Mouse (Mus musculus) R1 (cell line): ENCODE measurements around the gene Gm10972.
"Not testable (repeated sequence)": the region's sequence is repeated elsewhere in the genome, so short reads cannot be mapped to it uniquely, and the experiment has no call there.

ENCODE experiments used
- DNase-seq: peaks from one replicate; pipeline ENCODE4 v3.0.0-alpha.2; 2018; ENCODE audit warnings: low read depth, low spot score

Gm10972 gene

DNA sequence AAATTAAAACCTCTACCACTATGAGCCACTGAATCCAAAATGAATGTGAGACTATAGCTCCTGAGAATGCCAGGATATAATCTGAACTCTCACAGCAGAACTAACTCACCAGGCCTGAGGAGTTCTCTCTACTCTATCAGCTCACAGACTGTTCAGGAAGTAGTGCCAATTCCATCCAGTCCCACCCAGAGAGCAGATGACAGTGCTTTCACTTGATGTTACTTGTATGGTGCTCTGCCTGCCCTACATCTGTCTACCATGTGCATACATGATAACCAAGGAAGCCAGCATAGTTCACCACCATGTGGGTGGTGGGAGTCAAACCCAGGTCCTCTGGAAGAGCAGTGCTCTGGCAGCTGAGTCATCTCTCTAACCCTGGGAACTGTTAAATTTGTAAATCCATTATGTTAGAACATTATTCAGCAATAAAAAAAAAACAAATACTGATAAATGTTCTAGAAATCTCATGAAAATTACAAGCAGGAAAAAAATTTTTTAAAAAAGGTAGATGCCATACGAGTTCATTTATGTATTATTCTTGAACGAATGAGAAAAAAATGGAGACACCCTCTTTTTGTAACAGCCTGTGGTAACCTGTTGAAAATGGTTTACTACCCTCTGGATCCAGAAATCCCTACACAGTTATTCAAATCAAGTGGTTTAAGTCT lies at the start of gene Gm10972:
Gene Gm10972, plus strand, starts transcription at position 618 of the 668 bp plus-strand sequence.
- DNase-seq, result not testable (repeated sequence)

DNA sequence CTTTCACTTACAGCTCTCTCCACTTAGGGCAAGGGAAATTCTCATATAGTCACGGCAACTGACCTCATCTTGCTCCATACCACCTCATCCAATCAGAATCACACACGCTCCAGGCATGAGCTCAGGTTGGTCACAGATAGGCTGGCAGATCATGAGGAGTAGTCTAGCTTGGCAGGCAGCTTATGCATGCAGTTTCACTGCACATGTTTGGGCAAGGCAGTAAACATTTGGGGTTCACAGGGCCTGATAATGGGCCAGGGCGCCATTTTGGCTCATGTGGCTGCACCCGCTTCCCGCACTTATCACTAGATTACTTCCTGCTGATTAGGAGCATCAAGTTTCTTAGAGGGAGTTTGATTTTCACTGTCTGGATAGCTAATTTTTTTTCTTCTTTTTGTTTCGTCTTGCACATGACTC lies 47.0 kb upstream of the Gm10972 start:
- no peak for DNase-seq

DNA sequence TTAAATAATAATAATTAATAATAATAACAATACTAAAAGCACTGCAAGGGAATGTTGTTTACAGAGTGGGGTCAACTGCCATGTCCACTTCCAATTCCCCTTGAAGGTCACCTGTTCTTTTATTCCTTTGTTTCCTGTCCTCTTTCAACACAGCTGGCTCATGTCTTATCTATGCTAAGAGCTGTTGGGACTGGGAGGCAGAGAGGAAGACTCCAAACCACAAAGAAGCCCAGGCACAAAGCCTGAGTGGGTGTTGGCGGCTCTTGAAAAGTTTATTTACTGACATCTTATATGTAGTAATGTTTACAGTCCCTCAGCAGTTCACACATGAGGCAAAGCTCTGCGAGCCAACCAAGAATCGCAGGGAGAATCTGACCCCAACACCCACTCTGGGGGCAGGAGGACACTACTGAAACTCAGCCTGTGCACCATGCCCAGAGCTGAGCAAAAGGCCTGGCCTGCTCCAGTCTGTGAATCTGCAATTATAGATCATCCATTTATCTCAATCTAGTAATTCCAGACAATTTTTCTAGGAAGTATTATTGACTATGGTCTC lies 45.6 kb upstream of the Gm10972 start:
- no peak for DNase-seq

DNA sequence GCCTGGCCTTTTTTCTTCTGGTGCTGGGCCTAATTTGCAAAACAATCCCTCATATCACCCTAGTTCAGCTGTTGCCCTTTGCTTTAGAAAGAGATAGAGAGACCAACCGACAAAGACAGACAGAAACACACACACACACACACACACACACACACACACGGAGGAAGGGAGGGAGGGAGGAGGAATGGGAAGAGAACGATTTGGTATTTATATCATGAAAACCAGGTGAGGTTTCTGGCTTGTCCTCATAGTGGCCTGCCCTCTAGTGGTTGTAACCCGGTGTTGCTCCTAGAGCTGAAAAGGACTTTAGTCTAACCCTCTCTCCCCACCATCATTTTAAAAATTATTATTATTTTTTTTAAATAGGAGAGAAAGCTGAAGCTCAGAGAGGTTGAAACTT lies 41.0 kb upstream of the Gm10972 start:
- DNase-seq, result peak; percentile 58

DNA sequence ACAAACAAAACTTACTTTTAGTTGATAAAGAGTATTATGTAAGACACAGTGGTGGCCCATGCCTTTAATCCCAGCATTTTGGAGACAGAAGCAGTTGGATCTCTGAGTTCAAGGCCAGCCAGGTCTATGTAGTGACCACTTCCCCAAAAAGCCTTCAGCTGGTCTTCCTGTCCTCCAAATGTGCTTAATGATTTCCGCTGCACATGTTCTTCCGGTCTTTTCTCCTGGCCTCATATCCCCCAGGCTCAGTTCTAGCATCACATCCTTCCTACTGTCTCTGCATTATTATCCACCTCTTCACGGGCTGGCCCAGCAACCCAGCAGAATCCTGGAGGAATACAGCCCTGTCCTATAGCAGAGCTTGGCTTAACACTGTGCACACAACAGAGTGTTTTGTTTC lies 33.3 kb upstream of the Gm10972 start:
- no peak for DNase-seq

DNA sequence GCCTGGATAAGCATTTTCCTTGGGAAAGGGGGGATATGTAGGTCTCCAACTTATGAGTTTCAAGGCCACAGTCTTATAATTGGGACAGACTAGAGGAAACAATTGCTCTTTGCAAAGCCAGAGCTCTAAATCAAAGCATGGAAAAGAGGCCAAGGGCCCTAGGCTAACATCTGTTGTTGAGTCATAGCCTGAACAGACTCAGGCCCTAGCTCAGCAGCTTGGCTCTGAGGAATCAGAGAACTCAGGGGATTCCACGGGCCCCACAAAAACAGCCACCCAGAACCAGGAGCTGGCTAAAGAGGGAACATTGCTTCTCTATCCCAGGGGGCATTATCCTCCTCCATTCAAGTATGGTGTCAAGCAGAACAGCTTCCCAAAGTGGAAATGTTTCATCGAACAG lies 32.3 kb upstream of the Gm10972 start:
- DNase-seq, result no peak

DNA sequence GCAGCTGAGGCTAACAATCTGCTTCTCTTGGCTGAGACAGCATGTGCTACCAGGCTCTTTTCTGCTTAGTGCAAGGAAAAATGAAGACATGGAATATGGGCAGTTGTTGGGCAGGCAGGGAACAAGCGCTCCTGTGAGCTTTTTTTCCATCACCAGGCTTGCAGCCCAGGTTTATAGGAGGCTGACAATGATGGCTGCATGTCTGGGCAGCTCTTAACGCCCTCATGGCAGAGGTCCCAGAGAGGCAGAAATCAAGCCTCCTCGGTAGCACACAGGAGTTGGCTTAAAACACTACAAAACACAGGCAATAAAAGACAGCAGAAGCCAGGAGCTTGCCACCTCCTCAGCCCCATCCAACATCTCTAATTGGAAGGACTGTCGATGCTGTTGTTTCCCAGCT lies 31.6 kb upstream of the Gm10972 start:
- DNase-seq, result no peak

DNA sequence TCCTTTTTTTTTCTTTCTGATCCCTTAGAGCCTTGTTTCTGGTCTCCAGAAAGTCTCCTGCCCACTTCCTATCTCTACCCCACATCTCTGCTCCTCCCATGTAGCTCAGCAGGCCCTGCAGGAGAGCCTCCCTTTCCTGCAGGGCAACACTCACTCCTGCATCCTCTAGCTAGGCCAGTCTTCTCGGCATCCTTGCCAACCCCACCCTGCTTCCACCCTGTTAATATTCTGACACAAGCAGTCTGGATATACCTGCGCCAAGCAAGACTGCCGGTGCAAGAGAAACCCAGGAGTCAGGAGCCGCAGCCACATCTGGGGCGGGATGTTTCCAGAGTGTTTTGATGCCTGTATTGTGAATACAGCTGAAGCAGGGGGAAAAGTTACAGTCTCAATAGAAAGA lies 31.1 kb upstream of the Gm10972 start:
- no peak for DNase-seq

DNA sequence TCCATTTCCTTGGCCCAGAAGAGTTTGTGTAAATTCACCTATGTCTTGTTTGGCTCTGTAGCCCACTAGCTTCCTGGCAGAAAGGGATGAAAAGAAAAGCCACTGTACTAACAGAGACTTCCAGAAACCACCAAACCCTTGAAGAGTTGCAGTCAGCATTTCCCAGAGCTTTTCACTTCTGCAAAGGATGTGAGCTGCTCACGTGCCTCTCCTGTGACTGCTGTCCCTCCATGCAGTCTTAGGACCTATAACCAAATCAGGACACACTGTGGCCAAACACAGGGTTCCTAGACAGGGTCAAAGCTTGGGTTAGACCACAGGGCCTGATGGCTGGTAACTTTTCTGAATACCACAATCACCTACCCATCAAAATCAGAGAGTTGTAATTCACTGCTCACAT lies 30.6 kb upstream of the Gm10972 start:
- no peak for DNase-seq

DNA sequence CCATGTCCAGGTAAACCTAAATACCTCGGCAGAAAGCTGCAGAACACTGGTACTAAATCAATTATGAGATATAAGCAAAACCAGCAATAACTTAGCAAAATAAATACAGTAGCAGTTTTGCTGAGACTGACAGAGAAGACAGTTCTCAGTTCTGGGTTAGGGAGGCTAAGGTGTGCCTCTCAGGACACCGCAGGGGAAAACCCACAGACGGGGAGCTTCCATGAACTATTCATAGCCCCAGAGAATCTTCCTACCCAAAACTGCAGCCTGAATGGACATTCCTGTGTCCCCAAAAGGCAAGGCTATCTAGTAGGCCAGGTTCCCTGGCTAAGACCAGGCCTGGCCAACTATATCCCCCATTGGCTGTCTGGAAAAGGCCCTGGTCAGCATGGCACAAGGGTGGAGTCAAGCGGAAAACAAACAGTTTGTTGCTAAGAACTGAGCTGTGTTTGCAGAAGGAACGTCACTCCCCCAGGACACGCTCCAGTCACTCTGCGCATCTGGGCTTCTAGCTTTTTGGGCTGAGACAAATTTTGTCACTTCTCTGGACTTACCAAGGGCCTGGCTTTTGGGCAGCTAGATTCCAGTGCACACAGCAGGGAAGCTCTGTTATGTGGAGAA lies 29.5 kb upstream of the Gm10972 start:
- no peak for DNase-seq

DNA sequence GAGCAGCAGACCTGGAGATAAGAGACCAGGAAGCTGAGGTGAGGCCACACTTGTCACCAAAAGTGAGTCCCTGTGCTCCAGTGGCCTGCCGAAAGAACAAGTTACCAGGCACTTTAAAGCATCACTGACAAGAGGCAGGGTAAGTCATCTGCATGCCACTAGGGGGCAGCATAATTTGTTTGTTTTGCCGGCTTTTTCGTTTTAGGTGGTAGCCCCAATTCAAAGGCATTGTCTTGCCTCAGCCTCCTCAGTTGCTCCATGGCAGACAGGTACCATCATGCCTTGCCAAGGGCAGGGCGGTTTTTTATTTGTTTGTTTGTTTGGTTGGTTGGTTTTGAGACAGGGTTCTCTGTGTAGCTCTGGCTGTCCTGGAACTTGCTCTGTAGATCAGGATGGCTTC lies 26.2 kb upstream of the Gm10972 start:
- peak; percentile 78 for DNase-seq

DNA sequence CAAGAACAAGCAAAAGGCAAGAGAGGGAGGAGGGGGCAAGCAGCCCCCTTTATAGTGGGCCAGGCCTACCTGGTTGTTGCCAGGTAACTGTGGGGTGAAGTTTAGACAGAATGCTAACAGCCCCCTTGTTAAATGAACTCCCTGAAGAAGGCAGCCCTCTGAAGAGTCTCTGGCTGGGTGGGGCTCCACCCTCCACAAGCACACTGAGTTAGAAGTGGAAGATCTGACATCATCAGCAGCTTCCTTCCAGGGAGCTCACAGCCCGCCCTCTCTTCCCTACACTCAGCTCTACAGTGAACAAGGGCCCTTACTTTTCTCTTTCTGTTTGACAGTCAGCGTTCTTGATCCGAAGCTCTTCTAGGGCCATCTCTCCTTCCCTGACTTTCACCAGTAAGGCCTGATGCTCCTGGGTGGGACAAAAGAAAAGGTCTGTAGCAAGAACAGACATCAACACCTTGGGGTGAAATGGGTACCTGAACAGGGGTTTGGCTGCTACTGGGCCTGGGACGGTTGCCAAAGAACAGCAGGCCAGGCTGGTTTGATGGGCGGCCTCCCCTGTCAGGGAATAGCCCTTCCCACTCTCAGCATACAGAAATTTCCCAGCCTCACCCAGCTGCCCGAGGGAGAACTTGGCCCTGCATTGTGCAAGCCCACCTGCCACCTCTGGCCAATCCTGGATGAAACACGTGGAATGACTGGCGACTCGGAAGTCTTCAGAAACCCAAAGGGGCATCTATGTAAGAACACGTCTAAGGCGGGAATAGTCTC lies 21.0 kb upstream of the Gm10972 start:
- no peak for DNase-seq

DNA sequence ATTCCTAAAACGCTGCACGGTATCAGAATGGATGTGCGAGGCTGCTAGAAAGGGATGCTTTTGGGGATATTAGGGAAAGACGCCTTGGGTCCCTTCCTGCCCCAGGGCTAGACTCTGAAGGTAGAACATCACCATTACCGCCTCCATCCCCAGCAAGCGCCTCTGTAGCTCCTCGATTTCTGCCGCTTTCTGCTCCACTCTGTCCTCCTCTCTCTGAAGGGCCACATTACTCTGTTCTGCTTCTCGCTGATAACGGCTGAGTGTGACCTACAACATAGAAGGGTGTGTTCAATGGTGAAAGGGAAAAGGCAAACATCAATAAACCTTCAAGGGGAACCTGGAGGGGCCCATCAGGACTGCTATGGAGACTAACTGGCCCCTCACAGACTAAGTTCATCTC lies 20.4 kb upstream of the Gm10972 start:
- DNase-seq, result no peak

DNA sequence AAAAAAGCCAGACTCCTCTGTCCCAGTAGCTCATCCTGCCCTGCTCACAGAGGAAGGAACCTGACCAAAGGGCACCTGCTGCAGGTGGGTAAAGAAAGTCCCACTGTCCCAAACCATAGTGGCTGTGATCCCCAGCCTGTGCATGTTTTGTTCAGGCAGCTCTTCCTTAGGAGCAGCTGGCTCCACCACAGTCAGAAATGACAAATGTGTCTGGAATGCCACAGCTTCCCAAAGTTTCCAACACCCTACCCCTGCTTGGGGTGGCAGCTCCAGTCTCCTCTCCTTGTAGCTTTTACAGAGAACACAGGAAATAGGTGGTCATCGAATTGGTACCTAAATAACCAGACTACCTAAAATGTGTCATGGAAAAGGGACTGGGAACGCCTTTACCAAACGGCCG lies 18.6 kb upstream of the Gm10972 start:
- no peak for DNase-seq

DNA sequence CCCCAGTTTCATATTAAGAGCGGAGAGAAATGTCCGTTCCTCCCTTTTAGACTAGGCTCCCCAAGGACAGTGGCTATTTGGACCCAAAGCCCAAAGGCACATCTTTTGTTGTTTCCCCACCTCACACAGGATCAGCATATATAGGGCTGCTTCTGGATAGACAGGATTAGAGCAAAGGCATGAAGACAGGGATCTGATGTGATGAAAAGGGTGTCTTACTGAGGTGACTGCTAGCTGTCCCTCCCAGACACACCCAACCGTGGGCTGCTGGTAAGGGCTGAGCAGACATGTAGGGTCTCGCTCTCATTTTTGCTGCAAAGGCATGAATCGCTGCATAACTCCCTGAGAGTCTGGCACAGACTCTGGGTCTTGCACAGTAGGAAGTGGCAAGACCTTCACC lies 14.2 kb upstream of the Gm10972 start:
- no peak for DNase-seq

DNA sequence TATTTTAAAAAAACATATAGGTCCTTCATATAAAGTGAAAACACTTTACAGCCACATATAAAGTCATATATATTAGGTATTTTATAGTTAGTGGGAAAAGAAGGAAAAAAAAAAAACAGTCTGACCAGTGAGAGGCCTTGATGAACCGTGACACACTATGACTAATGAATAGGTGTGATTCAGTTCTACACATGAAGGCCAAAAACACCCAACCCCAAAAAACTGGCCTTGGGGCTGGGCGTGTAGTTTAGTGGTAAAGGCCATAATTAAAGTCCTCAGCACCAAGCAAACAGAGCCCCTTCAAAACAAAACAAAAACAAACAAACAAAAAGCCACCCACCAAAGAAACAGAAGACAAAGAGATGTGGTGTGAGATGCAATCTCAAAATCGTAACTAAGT lies 13.0 kb upstream of the Gm10972 start:
- no peak for DNase-seq

DNA sequence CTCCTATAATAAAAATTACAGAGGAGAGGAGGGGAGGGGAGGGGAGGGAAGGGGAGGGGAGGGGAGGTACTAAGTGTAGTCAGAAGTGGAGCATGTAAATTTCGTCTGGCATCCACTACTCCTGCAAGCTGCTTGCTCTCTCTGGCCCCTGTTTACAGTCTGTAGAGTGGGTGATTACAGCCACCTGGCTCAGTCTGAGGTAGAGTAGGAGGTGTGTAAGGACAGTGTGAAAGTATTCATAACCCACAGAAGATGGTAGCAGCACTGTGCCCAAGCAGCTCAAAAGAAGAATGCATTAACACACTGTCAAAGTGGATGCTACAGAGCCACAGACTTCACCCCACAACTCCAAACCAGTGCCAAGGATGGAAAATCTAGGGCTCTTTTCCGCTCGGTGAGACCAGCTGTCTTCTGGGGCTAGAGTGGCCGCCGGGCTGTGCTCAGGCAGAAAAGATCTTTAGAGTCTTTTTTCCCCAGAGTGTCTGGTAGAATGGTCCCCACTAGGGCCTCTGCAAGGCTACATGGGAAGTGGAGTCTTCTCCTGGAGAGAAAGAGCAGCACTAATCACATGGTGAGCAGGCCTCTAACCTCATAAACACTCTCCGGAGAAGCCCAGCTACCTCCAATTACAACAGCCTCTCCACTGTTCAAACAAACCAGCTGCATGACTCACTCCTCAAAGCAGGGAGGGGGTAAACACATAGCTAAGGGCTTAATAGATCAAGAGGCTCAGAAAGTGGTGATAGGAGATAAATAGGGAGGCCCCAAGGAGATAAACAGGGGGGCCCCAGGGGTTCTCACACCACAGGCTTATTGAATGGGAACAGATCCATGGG lies 6.1 kb downstream of the Gm10972 start:
- DNase-seq, result no peak

DNA sequence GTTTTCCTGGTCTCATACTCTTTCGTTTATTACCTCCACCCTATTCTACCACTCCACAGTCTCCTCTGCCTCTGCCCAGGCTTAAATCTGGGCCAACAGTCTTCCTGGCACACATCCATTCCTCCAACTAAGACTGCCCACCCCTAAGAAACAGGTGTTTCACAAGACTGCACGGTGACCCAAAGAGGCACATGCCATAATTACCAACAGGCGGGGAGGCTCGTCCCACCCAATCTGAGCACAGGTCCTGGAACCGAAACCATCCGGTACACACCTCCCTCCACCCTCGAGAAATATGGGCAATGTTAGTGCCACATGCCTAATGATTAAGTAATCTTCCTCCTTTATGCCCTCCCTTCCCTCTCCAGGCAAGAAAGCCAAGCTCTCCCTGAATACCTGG lies 7.5 kb downstream of the Gm10972 start:
- no peak for DNase-seq

DNA sequence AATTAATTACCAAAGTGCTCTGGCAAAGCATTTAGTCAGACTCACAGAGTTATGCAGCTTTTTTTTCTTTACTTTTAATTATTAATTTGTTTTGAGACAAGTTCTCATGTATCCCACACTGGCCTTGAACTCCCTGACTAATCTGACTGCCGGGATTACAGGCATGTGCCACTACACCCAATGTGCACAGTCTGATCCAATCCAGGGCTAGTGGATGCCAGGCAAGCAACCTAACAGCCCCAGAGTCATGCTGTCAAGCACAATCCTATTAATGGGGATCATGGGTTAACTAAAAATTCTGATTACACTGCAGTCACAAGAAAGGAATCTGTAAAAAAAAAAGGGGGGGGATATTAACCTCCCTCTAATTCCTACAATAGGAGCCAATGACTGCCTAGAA lies 11.1 kb downstream of the Gm10972 start:
- not testable (repeated sequence) for DNase-seq

DNA sequence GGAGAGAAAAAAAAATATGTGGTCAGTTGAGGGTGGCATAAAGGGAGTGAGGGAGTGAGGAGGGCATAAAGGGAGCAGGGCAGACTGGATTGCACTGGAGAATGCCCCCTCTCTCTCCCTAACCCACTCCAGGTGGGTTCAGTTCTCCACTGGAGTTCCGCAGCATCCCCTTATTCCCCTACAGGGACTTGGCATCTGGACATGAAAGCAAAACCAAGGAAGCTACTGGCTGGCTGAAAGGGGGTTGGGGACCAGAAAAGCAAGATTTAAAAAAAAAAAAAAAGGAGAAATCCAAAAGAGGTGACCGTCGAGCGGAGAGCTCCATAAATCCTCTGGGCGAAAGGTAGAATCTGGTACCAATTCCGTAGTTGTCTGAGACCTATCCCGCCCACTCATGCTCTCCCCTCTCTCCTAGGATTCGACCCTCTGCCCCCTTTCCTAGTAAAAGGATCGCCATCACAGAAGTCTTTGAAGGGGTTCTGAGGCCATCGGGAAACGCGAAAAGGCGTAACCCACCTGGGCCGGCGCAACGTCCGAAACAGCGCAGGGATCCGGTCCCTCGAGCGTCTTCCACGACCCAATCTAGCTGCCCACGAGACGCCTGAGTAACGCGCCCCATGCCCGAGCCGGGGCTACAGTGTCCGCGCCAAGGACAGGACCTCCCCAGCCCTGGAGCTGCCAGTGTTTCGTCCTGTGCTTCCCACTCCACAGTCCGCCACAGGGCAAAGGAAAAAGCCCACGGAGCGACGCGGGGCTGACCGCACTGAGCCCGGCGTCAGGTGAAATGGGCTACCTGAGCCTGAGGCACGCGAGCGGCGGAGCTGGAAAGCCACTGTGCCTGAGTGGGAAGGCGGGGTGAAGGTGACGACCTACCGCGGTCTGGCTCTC lies 15.2 kb downstream of the Gm10972 start:
- DNase-seq, result peak; percentile 23

DNA sequence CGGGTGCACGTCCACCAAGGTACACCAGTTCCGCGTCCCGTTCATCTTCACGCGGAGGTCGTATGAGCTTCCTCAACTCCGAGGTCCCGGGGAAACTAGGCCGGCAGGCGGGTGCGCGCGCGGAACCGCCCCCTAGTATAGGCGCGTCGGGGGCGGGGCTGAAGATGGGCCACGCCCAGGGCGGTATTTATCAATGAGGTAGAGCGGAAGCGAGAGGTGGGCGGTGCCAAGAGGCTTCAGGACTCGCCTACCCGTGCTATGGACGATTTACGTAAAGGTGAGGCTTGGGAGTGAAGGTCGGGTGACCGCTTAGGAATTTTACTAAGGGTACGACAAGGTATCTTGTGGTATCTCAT lies 15.8 kb downstream of the Gm10972 start, which contains the start of gene Tuft1:
Gene Tuft1, minus strand, starts transcription at position 133 of the 356 bp plus-strand sequence.
- not testable (repeated sequence) for DNase-seq
